Mouse (Mus musculus) erythroblast, embryonic 14.5 days (primary cell): ENCODE results near the gene Gtpbp4.

Source experiments
- GATA1 ChIP-seq: IDR thresholded peaks from 2 replicates; pipeline ENCODE4 v1.6.1; 2012; ENCODE audit warnings: low read length, inconsistent platforms, mixed read lengths
- TAL1 ChIP-seq: IDR thresholded peaks from 3 replicates; pipeline ENCODE4 v1.6.1; 2012; ENCODE audit warnings: low read length, inconsistent platforms, mixed read lengths

DNA sequence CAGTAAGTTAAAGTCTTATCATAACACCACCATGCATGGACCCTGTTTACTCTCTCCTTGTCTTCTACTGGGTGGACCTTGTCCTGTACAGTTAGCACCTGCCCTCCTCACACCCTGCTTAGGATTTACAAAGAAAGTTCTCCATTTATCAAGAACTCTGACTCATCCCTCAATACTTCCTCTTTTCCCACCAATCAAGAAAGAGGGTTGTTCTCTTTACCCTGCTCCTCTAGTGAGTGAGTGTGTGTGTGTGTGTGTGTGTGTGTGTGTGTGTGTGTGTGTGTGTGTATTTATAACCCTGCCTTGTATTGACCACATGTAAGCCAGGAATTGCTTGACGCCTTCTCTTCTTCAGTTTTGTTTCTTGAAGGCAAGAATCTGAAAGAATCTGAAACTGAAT is 26.7 kb upstream of the Gtpbp4 start:
- TF ChIP-seq GATA1, result no peak
- TF ChIP-seq TAL1, result no peak
